Mouse (Mus musculus) neural tube, embryonic 15.5 days (tissue): ENCODE results near the gene Cldn16. TPM values are rescaled to one million over a fixed set of nuclear protein-coding genes. Genes with fewer than 3 reads are reported as not detected.
"Not testable (repeated sequence)": the region's sequence is repeated elsewhere in the genome, so short reads cannot be mapped to it uniquely, and the experiment has no call there.

ENCODE experiments used
- ATAC-seq: fragments of 200-750 bp; cut with Nextera tagmentation; 2 replicates; pipeline ENCODE4 v1.8.0; 2017; ENCODE audit warnings: mild to moderate bottlenecking, moderate TSS enrichment, moderate library complexity; ENCODE audit not compliant: low FRiP score
- H3K27ac ChIP-seq: fragments of 300-500 bp; sonication (generic); replicated peaks from 2 replicates; pipeline ENCODE4 v1.5.1; 2015; ENCODE audit warnings: mild to moderate bottlenecking, inconsistent platforms
- H3K27me3 ChIP-seq: fragments of 300-500 bp; sonication (generic); replicated peaks from 2 replicates; pipeline ENCODE4 v1.6.1; 2015; ENCODE audit warnings: inconsistent platforms
- H3K36me3 ChIP-seq: fragments of 300-500 bp; sonication (generic); 2 replicates; pipeline ENCODE4 v1.6.1; 2015; ENCODE audit warnings: inconsistent platforms
- H3K4me1 ChIP-seq: fragments of 300-500 bp; sonication (generic); 2 replicates; pipeline ENCODE4 v1.6.1; 2015; ENCODE audit warnings: inconsistent platforms
- H3K4me2 ChIP-seq: fragments of 300-500 bp; sonication (generic); 2 replicates; pipeline ENCODE4 v1.6.1; 2015; ENCODE audit warnings: inconsistent platforms, mild to moderate bottlenecking, moderate library complexity
- H3K4me3 ChIP-seq: fragments of 300-500 bp; sonication (generic); replicated peaks from 2 replicates; pipeline ENCODE4 v1.5.1; 2015; ENCODE audit warnings: mild to moderate bottlenecking, inconsistent platforms
- H3K9ac ChIP-seq: fragments of 300-500 bp; sonication (generic); replicated peaks from 2 replicates; pipeline ENCODE4 v1.6.1; 2015; ENCODE audit warnings: mild to moderate bottlenecking, inconsistent platforms
- H3K9me3 ChIP-seq: fragments of 300-500 bp; sonication (generic); replicated peaks from 2 replicates; pipeline ENCODE4 v1.6.1; 2016; ENCODE audit warnings: inconsistent platforms
- WGBS: fragments of 180-500 bp; shearing (Covaris S2); methylation state at CpG from one replicate; pipeline ENCODE4 v1.1.7; 2015; ENCODE audit warnings: mixed read lengths; 5-methylcytosine and 5-hydroxymethylcytosine counted together
- polyA plus RNA-seq: library from polyadenylated mRNA; unstranded; fragments of >200 nt; fragmentation: Nextera tagmentation; extraction: Ambion mirVana; gene quantifications from 2 replicates; pipeline ENCODE4 v1.2.1, GENCODE M21; 2015

Cldn16 gene
- polyA plus RNA-seq, 1 experiment from 2014 or later: not detected

GRCm38 (mm10) chr16:26495721-26496120 lies 32.8 kb downstream of the Cldn16 start:
- H3K27me3 ChIP-seq: no peaks in the 10 kb centered on the region
- ATAC-seq: no peak
- no peak overlapping the region for H3K4me2 ChIP-seq
- H3K4me3 ChIP-seq: no peak overlapping the region
- H3K27ac ChIP-seq: no peak overlapping the region
- no peaks in the 10 kb centered on the region for H3K9me3 ChIP-seq
- H3K4me1 ChIP-seq: no peaks in the 10 kb centered on the region
- H3K9ac ChIP-seq: no peak overlapping the region
- WGBS: 20% methylated on average over 2 of the region's 2 CpGs
- H3K36me3 ChIP-seq: no peaks in the 10 kb centered on the region

- H3K4me1 ChIP-seq, ATAC-seq, H3K36me3 ChIP-seq, H3K9me3 ChIP-seq, H3K4me2 ChIP-seq, H3K27ac ChIP-seq, H3K9ac ChIP-seq, H3K27me3 ChIP-seq, H3K4me3 ChIP-seq: not testable (repeated sequence)
- WGBS: 89% methylated on average over 3 of the region's 3 CpGs
These were observed 36.8 kb downstream of the Cldn16 start for GRCm38 (mm10) chr16:26499705-26500104.

- ATAC-seq: no peak
- 86% methylated on average over 3 of the region's 3 CpGs for WGBS
- no peaks in the 10 kb centered on the region for H3K4me1 ChIP-seq
- H3K36me3 ChIP-seq: no peaks in the 10 kb centered on the region
- H3K27me3 ChIP-seq: no peaks in the 10 kb centered on the region
- no peak overlapping the region for H3K4me3 ChIP-seq
- H3K9me3 ChIP-seq: no peaks in the 10 kb centered on the region
- H3K27ac ChIP-seq: no peak overlapping the region
- no peak overlapping the region for H3K9ac ChIP-seq
- no peak overlapping the region for H3K4me2 ChIP-seq
These were observed 37.8 kb downstream of the Cldn16 start for GRCm38 (mm10) chr16:26500738-26501137.

GRCm38 (mm10) chr16:26504961-26505360 lies 42.0 kb downstream of the Cldn16 start:
- H3K9ac ChIP-seq: no peak overlapping the region
- H3K4me2 ChIP-seq: no peak overlapping the region
- no peak overlapping the region for H3K4me3 ChIP-seq
- no peak for ATAC-seq
- WGBS: 79% methylated on average over 4 of the region's 4 CpGs
- H3K27ac ChIP-seq: no peak overlapping the region
- no peaks in the 10 kb centered on the region for H3K36me3 ChIP-seq
- no peaks in the 10 kb centered on the region for H3K9me3 ChIP-seq
- H3K27me3 ChIP-seq: no peaks in the 10 kb centered on the region
- no peaks in the 10 kb centered on the region for H3K4me1 ChIP-seq

- WGBS: 76% methylated on average over 2 of the region's 2 CpGs
- no peak overlapping the region for H3K4me3 ChIP-seq
- no peak overlapping the region for H3K4me2 ChIP-seq
- no peak overlapping the region for H3K9ac ChIP-seq
- ATAC-seq: no peak
- no peak overlapping the region for H3K27ac ChIP-seq
- no peaks in the 10 kb centered on the region for H3K36me3 ChIP-seq
- H3K4me1 ChIP-seq: no peaks in the 10 kb centered on the region
- no peaks in the 10 kb centered on the region; the same call in 1 of the 2 replicates for H3K27me3 ChIP-seq
- H3K9me3 ChIP-seq: no peaks in the 10 kb centered on the region
These were observed 56.7 kb downstream of the Cldn16 start for GRCm38 (mm10) chr16:26519596-26519995.

- Histone ChIP-seq H3K9me3 (no peaks in the 10 kb centered on the region), H3K9ac (no peak overlapping the region), H3K4me3 (no peak overlapping the region), H3K27me3 (no peaks in the 10 kb centered on the region), H3K27ac (no peak overlapping the region), H3K36me3 (no peaks in the 10 kb centered on the region), H3K4me1 (peaks cover 14% of the 10 kb centered on the region), H3K4me2 (no peak overlapping the region)
- no peak for ATAC-seq
- 51% methylated on average over 5 of the region's 5 CpGs for WGBS
These were observed 62.9 kb downstream of the Cldn16 start for GRCm38 (mm10) chr16:26525832-26526231.

- H3K27ac ChIP-seq: no peak within 1 kb of the TSS
- H3K9me3 ChIP-seq: no peaks in the 10 kb centered on the region
- 61% methylated on average over 4 of the region's 4 CpGs for WGBS
- no peak within 1 kb of the TSS for H3K9ac ChIP-seq
- no peak within 1 kb of the TSS for H3K4me2 ChIP-seq
- H3K4me3 ChIP-seq: no peak within 1 kb of the TSS
- no peaks in the 10 kb centered on the region for H3K27me3 ChIP-seq
- H3K36me3 ChIP-seq: no peaks in the 10 kb centered on the region
- ATAC-seq: no peak
- H3K4me1 ChIP-seq: peaks cover 14% of the 10 kb centered on the region
These were observed 63.7 kb downstream of the Cldn16 start, which contains the start of gene Tmem207 for GRCm38 (mm10) chr16:26526669-26527068. Gene Tmem207 (minus strand): TSS chr16:26526769.

- H3K9me3 ChIP-seq: no peaks in the 10 kb centered on the region
These were observed 65.2 kb downstream of the Cldn16 start for GRCm38 (mm10) chr16:26527931-26528666.

GRCm38 (mm10) chr16:26530451-26530850 lies 67.5 kb downstream of the Cldn16 start:
- no peak overlapping the region for H3K4me2 ChIP-seq
- no peaks in the 10 kb centered on the region for H3K27me3 ChIP-seq
- H3K4me3 ChIP-seq: no peak overlapping the region
- H3K9ac ChIP-seq: no peak overlapping the region
- no peaks in the 10 kb centered on the region for H3K36me3 ChIP-seq
- no peak overlapping the region for H3K27ac ChIP-seq
- ATAC-seq: no peak
- no peaks in the 10 kb centered on the region for H3K9me3 ChIP-seq
- peaks cover 14% of the 10 kb centered on the region for H3K4me1 ChIP-seq
- 91% methylated on average over 1 of the region's 1 CpGs for WGBS

More at GRCm38 (mm10) chr16:26527931-26528666, 65.2 kb downstream of the Cldn16 start:
- Histone ChIP-seq H3K9ac (no peak overlapping the region), H3K4me1 (peaks cover 14% of the 10 kb centered on the region), H3K27me3 (no peaks in the 10 kb centered on the region), H3K36me3 (no peaks in the 10 kb centered on the region), H3K4me3 (no peak overlapping the region), H3K4me2 (peak overlapping the region; percentile 15; the same call in 1 of the 2 replicates), H3K27ac (peak overlapping the region; percentile 49; the same call in 1 of the 2 replicates)
- ATAC-seq: peak; percentile 90
- WGBS: 30% methylated on average over 10 of the region's 10 CpGs

- ATAC-seq: no peak
- no peak overlapping the region for H3K4me3 ChIP-seq
- peaks cover 8% of the 10 kb centered on the region for H3K4me1 ChIP-seq
- no peaks in the 10 kb centered on the region for H3K36me3 ChIP-seq
- no peaks in the 10 kb centered on the region for H3K9me3 ChIP-seq
- H3K27ac ChIP-seq: no peak overlapping the region
- no peaks in the 10 kb centered on the region for H3K27me3 ChIP-seq
- H3K9ac ChIP-seq: no peak overlapping the region
- 81% methylated on average over 1 of the region's 1 CpGs for WGBS
- no peak overlapping the region for H3K4me2 ChIP-seq
These were observed 69.4 kb downstream of the Cldn16 start for GRCm38 (mm10) chr16:26532287-26532686.
